Mouse (Mus musculus) heart, embryonic 16.5 days (tissue): ENCODE data around the gene Dus1l. TPM values are rescaled to one million over a fixed set of nuclear protein-coding genes. Genes with fewer than 3 reads are reported as not detected.
"Not testable (repeated sequence)": the region's sequence is repeated elsewhere in the genome, so short reads cannot be mapped to it uniquely, and the experiment has no call there.

Source experiments
- ATAC-seq: fragments of 200-750 bp; cut with Nextera tagmentation; replicated peaks from 2 replicates; pipeline ENCODE4 v1.8.0; 2017; ENCODE audit warnings: moderate number of reproducible peaks; ENCODE audit not compliant: insufficient read depth, low FRiP score; ENCODE audit errors: extremely low read depth
- H3K27ac ChIP-seq: fragments of 300-500 bp; sonication (generic); 2 replicates; pipeline ENCODE4 v1.5.1; 2014; ENCODE audit warnings: mild to moderate bottlenecking, low read length, control low read depth, moderate library complexity
- H3K27me3 ChIP-seq: fragments of 300-500 bp; sonication (generic); 2 replicates; pipeline ENCODE4 v1.6.1; 2014; ENCODE audit warnings: low read length, mixed read lengths; ENCODE audit not compliant: control insufficient read depth, insufficient read depth
- H3K36me3 ChIP-seq: fragments of 300-500 bp; sonication (generic); 2 replicates; pipeline ENCODE4 v1.6.1; 2014; ENCODE audit not compliant: control insufficient read depth, insufficient read depth
- H3K4me1 ChIP-seq: fragments of 300-500 bp; sonication (generic); 2 replicates; pipeline ENCODE4 v1.6.1; 2014; ENCODE audit warnings: low read length, mixed read lengths; ENCODE audit not compliant: control insufficient read depth, insufficient read depth
- H3K4me2 ChIP-seq: fragments of 300-500 bp; sonication (generic); 2 replicates; pipeline ENCODE4 v1.6.1; 2014; ENCODE audit warnings: low read depth, mild to moderate bottlenecking, control low read depth, low read length
- H3K4me3 ChIP-seq: fragments of 300-500 bp; sonication (generic); 2 replicates; pipeline ENCODE4 v1.5.1; 2014; ENCODE audit warnings: mild to moderate bottlenecking, control low read depth, low read length
- H3K9ac ChIP-seq: fragments of 300-500 bp; sonication (generic); 2 replicates; pipeline ENCODE4 v1.6.1; 2014; ENCODE audit warnings: low read length, control low read depth
- H3K9me3 ChIP-seq: fragments of 300-500 bp; sonication (generic); replicated peaks from 2 replicates; pipeline ENCODE4 v1.6.1; 2016; ENCODE audit warnings: low read length; ENCODE audit not compliant: control insufficient read depth
- WGBS: fragments of 180-500 bp; shearing (Covaris S2); extraction: QIAGEN DNeasy Blood & Tissue Kit; methylation state at CpG from one replicate; pipeline ENCODE4 v1.1.7; 2014; 5-methylcytosine and 5-hydroxymethylcytosine counted together
- polyA plus RNA-seq: library from polyadenylated mRNA; unstranded; fragments of >200 nt; fragmentation: Nextera tagmentation; extraction: Ambion mirVana; gene quantifications from 2 replicates; pipeline ENCODE4 v1.2.1, GENCODE M21; 2015

Gene Dus1l
- polyA plus RNA-seq, 1 experiment from 2014 or later, result 44.7 TPM

DNA sequence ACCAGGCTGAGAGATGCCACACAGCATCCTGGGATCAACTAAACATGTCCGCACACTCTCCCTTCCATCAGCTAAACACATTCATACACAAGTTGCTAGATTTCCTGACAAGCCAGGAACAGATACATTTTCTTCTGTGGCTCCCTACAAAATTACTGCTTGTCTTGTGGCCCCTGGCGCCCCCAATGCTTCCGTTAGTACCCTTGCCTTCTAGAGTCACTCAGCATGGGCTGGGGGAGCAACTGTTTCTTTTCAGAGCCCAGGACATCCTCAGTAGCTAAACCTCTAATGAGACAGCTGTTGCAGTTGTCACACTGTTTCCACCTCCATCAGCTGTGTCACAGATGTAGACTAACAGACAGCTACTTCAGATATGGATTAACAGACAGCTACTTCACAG, 23.5 kb downstream of the Dus1l start:
- H3K9me3 ChIP-seq, result no peaks in the 10 kb centered on the region
- H3K27ac ChIP-seq, result no peak overlapping the region
- no peak for ATAC-seq
- H3K27me3 ChIP-seq, result no peaks in the 10 kb centered on the region
- no peak overlapping the region for H3K9ac ChIP-seq
- no peak overlapping the region for H3K4me2 ChIP-seq
- H3K4me1 ChIP-seq, result peaks cover 3% of the 10 kb centered on the region; the same call in 1 of the 2 replicates
- H3K4me3 ChIP-seq, result no peak overlapping the region
- 75% methylated on average over 3 of the region's 3 CpGs for WGBS
- no peaks in the 10 kb centered on the region for H3K36me3 ChIP-seq

- Histone ChIP-seq H3K27ac (no peak overlapping the region), H3K27me3 (0 out of 2 replicates have a peak, but pooled peaks cover 5% of the 10 kb centered on the region), H3K4me3 (no peak overlapping the region), H3K4me2 (no peak overlapping the region), H3K9ac (no peak overlapping the region), H3K4me1 (no peaks in the 10 kb centered on the region), H3K36me3 (no peaks in the 10 kb centered on the region), H3K9me3 (no peaks in the 10 kb centered on the region)
- 74% methylated on average over 1 of the region's 1 CpGs for WGBS
- no peak for ATAC-seq
Measured at GRCm38 (mm10) chr11:120768206-120768605, 28.0 kb downstream of the Dus1l start.

GRCm38 (mm10) chr11:120767023-120767422, 29.2 kb downstream of the Dus1l start:
- H3K9ac ChIP-seq, H3K36me3 ChIP-seq, H3K9me3 ChIP-seq, H3K27me3 ChIP-seq, ATAC-seq, H3K4me2 ChIP-seq, H3K27ac ChIP-seq, H3K4me3 ChIP-seq, H3K4me1 ChIP-seq: not testable (repeated sequence)
- WGBS, result 40% methylated on average over 3 of the region's 7 CpGs

DNA sequence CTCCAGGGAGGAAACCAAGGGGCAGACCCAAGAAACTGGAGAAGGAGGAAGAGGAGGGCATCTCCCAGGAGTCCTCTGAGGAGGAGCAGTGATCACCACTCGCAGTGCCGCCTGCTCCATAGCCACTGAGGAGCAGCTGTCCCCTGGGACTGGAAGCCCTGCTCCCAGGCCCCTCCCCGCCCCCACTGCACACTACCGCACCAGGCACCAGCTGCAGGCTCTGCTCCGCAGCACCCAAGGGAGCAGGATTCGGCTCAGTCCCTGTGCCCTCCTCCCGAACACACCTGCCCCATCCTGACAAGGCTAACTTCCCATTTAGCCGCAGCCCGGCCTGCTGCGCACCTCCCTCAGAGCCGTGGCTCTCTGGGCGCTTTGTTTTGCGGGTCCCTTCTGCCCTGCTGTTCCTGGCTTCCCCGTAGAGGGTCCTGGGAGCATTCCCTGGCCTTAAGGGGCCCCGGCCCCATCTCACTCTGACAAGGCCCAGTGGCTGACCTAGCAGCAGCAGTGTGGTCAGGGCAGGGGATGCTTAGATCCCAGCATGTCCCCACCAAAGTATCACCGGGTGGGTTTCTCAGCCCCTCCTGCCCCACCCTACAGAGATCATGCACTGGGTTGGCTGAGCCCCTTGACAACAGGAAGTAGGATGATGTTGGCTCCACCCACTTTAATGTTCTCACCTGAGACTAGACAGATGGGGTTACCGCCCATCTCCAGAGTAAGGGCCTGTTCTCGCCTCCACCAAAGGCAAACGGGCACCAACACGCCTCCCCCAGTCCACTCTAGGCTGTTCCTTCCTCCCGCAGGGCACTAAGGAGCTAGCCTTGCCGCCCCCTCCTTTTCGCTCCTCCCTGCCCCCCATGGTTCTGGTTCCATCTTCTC, 32.8 kb downstream of the Dus1l start:
- not testable (repeated sequence) for ATAC-seq, H3K4me1 ChIP-seq, H3K4me3 ChIP-seq, H3K27me3 ChIP-seq, H3K36me3 ChIP-seq, H3K27ac ChIP-seq, H3K9ac ChIP-seq
- 17% methylated on average over 1 of the region's 23 CpGs for WGBS
- Histone ChIP-seq H3K4me2 (peak overlapping the region; percentile 49), H3K9me3 (peaks cover 13% of the 10 kb centered on the region)

DNA sequence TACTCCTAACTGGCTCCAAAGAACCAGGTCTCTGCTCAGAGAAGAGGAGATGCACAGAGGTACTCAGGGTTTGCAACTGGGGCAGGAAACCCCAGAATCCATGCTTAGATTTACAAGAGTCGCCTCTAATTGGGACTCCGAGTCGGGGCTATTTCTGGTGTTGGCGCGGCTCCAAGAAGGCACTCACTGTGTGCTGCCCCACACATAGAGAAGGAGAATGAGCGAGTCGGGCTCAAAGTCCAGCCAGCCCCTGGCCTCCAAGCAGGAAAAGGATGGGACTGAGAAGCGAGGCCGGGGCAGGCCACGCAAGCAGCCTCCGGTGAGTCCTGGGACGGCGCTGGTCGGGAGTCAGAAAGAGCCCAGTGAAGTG, 33.5 kb downstream of the Dus1l start, which contains the start of gene Hmga1b:
TSS of gene Hmga1b (plus strand) at position 123 of the 370 bp plus-strand sequence.
- peak within 1 kb of the TSS; percentile 49 for H3K4me2 ChIP-seq
- WGBS, result 10% methylated on average over 14 of the region's 14 CpGs
- peak within 1 kb of the TSS; percentile 6; the same call in 1 of the 2 replicates for H3K4me3 ChIP-seq
- H3K9me3 ChIP-seq, result peaks cover 20% of the 10 kb centered on the region
- not testable (repeated sequence) for H3K27ac ChIP-seq, H3K27me3 ChIP-seq, H3K4me1 ChIP-seq, H3K36me3 ChIP-seq
- peak; percentile 49; the same call in 1 of the 2 replicates for ATAC-seq
- peak within 1 kb of the TSS; percentile 62 for H3K9ac ChIP-seq

- Histone ChIP-seq H3K4me3 (0 out of 2 replicates have a peak overlapping the region, but pooled peaks have one; percentile 6), H3K4me1 (peaks cover 6% of the 10 kb centered on the region), H3K36me3 (no peaks in the 10 kb centered on the region), H3K9ac (peak overlapping the region; percentile 62), H3K27me3 (0 out of 2 replicates have a peak, but pooled peaks cover 5% of the 10 kb centered on the region), H3K4me2 (peak overlapping the region; percentile 49), H3K9me3 (peaks cover 22% of the 10 kb centered on the region), H3K27ac (no peak overlapping the region)
- 49% methylated on average over 14 of the region's 14 CpGs for WGBS
- ATAC-seq, result peak; percentile 56; the same call in 1 of the 2 replicates
Measured at GRCm38 (mm10) chr11:120761811-120762671, 34.2 kb downstream of the Dus1l start.

GRCm38 (mm10) chr11:120760236-120760635, 36.0 kb downstream of the Dus1l start:
- no peak overlapping the region for H3K4me2 ChIP-seq
- no peak for ATAC-seq
- no peak overlapping the region for H3K9ac ChIP-seq
- peaks cover 6% of the 10 kb centered on the region for H3K4me1 ChIP-seq
- H3K27me3 ChIP-seq, result no peaks in the 10 kb centered on the region
- H3K36me3 ChIP-seq, result no peaks in the 10 kb centered on the region
- H3K27ac ChIP-seq, result no peak overlapping the region
- WGBS, result 74% methylated on average over 9 of the region's 9 CpGs
- peaks cover 25% of the 10 kb centered on the region for H3K9me3 ChIP-seq
- H3K4me3 ChIP-seq, result no peak overlapping the region

- no peak for ATAC-seq
- Histone ChIP-seq H3K27ac (no peak overlapping the region), H3K9me3 (no peaks in the 10 kb centered on the region), H3K27me3 (no peaks in the 10 kb centered on the region), H3K9ac (no peak overlapping the region), H3K36me3 (no peaks in the 10 kb centered on the region), H3K4me2 (no peak overlapping the region), H3K4me1 (no peaks in the 10 kb centered on the region), H3K4me3 (no peak overlapping the region)
- WGBS, result 58% methylated on average over 4 of the region's 4 CpGs
Measured at GRCm38 (mm10) chr11:120751606-120752005, 44.6 kb downstream of the Dus1l start.
